Mouse (Mus musculus) adipocyte (in vitro differentiated cells): ENCODE measurements around the gene Pigk.
A peak's percentile ranks its signal among the peaks of the same experiment; 100 is the strongest.

Source experiments
- DNase-seq: peaks from one replicate; pipeline ENCODE4 v3.0.0-alpha.2; 2016; ENCODE audit warnings: low spot score

Pigk gene

GRCm38 (mm10) chr3:152942985-152943384 is 229.1 kb downstream of the Pigk start:
- DNase-seq: no peak

DNA sequence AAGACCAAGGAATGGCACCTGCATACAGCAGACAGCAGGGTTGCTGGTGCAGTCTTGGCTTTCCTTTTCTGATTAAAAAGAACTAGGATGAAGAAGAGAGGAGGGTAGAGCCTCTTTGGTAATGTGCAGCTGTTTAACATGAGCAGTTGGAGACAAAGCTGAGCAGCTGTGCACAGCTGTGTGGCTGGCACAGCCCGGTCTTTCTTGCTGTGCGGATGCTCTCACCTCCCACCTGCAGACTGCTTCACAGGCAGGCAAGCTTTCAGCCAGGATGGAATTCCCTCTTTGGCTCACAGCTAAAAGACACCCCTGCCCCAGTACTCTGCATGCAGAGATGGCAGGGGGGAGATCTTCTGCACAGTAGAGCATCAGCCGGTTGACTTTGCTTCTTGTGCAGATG is 230.9 kb downstream of the Pigk start:
- no peak for DNase-seq

DNA sequence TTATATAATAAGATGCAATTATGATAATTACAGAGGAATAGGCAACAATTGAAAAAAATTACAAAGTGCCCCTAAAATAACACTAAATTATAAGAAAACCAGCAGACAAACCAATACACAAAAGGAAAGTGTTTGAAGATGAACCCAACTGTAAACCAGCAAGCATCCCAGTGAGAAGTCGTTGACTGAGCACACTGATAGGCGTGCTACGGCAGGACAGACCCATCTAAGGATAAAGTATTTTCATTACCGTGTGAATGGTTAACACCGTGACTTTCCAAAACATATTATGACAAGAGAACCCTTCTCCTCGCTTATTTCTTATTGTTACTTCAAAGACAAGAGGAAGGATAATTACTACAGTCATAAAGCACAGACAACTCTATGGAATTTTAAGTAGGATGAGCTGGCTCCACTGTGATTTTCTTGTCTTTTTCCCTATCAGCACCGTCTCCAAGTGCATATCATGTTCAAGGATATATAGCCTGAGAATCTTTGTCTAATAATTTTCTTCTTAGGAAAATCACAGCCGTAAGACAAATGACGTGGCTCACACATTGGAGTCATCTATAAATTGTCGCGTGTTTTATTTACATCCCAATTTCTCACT is 233.2 kb downstream of the Pigk start:
- no peak for DNase-seq

- DNase-seq: no peak
These were observed 234.7 kb downstream of the Pigk start for GRCm38 (mm10) chr3:152948556-152948955.

- DNase-seq: no peak
These were observed 235.4 kb downstream of the Pigk start for GRCm38 (mm10) chr3:152949233-152949777.

DNA sequence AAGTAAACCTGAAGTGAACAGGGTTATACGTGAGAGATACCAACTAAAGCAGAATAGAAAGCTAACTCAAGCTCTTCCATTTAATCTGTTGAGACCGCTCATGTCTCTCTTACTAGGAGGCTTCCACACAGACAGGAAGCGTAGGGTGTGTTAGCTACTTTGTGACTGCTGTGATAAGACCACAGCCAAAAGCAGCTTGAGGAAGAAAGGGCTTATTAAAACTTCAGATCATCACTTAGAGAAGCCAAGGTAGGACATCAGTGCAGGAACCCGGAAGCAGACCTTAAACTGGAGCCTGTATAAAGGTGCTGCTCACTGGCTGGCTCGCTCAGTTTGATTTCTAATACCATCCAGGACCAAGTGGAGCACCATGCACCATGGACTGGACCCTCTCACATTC is 236.4 kb downstream of the Pigk start:
- no peak for DNase-seq

DNA sequence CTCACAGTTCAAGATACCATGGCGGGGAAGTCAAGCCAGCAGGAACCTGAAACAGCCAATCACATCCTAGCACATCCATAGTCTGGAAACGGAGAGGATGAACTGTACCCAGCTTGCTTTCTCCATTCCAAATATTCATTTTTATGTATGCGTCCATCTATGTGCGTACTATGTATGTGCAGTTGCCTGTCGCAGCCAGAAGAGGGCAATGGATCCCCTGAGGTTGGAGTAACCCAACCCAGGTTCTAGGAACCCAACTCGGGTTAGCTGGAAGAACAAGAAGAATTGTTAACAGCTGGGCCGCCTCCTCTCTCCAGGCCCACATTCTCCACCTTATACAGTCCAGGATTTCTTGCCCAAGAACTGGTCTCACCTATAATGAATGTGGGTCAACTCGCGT is 237.0 kb downstream of the Pigk start:
- no peak for DNase-seq

DNA sequence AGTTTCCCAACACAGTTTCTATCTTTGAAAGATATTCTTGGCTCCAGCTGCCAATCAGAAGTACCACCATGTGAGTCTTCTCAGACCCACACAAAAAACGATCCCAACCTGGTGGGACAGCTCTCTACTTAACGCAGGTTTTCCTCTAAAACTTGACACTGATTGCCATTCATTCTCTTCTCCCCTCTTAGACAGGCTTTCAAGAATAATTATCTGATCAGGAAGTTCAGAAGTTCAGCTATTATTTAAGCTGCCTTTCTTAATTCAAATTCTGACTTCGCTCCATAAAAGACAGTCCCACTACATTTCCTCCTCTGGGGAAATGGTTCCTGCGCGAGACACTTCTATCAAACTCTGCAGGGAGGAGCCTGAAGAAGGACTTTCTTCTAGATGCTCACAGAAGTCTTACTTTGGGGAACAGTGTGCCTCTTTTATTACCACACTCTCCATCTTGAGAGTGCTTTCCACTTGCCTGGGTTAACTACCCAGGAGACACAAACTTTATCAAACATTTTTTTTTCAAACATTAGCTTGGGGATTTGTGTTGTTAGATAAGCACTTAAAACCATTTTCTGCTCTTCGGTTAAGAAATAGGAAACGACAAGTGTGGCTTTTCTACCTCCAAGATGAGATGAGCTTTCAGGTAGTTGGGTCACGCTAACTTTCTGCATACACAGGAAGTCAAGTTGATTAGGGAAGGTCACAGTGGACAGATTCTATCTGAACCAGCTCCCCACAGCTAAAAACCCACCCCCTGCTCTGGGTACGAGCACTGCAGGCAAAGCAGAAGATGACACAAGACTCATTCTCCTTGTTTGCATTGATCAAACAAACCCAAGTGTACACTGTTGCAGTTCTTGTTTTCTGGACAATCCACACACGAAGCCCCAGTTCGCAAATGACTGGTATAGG is 238.0 kb downstream of the Pigk start:
- no peak for DNase-seq

- DNase-seq: no peak
These were observed 242.1 kb downstream of the Pigk start for GRCm38 (mm10) chr3:152956038-152956437.

DNA sequence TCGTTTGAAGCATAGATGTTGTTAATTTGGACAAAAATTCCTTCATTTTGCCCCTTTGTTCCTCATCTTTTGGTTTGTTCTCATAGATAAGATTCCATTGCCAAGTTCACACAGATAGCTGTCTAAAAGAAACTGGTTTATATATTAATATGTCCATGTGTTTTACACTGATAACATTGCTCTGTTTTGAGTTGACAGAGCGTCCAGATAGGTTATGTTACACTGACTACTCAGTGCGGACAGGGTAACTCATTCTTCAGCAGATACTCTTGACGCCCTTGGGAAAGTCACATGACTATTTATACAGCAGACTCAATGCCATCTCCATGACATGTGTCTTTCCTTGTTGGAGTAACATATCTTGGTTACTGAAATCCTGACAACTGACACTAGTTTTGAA is 242.9 kb downstream of the Pigk start:
- DNase-seq: no peak

DNA sequence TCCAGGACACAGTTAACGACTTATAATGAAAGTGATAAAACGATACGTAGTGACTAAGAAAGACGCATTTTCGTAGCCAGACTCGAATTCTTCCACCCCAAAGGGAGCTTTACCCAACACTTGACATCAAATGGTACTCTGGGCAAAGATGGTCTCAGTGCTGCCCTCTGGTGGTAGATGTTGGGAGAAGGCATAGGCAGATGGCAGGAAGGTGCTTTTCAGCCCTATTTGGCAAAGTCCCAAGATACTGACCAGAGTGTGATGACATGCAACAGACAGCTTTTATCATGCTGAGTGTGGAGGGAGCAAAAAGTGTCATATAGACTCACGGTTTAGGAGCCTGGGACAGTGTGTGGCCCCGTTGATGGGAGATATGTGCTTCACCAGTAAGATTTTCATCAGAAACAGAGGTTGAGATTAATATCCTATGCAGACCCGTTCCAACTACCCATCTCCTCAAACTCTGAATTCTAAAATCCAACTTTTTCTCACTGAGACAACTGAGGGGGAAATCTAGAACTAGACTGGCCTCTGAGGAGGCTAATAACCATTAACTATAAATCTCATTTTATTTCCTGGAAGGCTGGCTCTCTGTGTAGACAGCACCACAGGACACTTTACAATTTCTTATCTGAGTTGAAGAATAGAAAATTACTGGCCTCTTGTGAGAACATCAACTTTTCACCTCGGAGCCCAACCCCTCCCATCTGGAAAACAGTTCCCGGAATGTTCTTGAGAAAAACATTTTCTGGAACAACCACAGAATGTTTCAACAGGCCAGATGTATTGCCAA is 244.7 kb downstream of the Pigk start:
- peak; percentile 48 for DNase-seq

GRCm38 (mm10) chr3:152961855-152962376 is 248.0 kb downstream of the Pigk start:
- no peak for DNase-seq

DNA sequence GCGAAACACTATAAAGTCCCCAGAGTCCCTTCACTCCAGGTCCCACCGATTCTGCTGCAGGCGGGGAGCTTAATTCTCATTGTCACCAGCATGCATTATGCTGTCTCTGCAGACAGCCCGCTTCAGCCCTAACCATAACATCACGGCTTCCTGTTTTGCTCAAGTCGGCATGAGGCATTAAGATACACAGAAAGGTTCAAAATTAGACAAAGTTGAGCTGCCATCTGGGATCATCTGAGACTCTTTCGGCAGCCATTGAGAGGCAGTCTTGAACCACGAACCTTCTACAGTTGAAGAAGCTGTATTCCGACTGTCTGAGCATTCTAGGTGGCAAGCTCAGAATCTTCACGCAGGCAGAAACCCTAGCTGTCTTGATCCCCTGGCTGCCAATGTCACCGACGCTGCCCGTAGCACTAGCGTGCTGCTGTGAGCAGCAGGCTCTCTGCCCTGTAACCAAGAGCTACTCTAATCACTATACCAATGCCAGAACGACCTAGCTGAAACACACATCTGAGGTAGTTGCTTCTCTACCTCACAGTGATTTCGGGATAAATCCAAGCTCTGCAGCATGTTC is 256.0 kb downstream of the Pigk start:
- DNase-seq: no peak

DNA sequence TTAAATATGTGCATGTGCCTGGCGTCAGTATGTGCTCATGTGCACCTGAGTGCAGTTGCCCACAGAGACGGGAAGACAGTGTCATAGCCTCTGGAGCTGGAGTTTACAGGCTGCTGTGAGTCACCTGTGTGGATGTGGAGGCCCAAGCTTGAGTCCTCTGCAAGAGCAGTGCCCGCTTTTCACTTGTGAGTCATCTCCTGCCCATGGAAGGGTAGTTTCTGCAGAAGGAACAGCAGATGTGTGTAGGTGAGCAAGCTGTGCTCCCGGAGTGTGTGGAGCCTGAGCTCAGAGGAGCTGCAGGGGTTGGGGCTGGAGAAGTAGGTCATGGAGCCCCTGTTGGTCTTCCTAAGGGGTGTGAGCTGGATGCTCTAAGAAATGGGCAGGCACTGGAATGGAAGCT is 257.5 kb downstream of the Pigk start:
- no peak for DNase-seq

GRCm38 (mm10) chr3:152979481-152980092 is 265.7 kb downstream of the Pigk start:
- no peak for DNase-seq

DNA sequence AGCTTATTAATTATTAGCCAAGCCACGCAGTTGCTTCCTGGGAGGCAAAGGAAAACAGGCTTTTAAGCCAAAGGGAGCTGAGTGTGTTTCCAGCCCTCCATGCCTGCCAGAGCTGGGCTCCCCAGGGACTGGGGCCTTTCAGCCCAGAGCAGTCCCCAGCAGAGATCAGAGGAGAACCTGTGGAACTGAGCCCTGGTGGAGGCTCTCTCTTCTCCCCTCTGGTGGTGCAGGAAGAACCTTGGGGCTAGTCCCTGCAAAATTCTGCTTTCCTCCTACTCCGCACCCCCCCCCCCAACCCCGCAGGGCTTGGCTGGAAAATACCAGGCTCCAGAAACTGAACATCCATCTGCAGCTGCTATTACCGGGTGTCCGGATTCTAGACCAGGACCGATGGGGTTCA is 266.5 kb downstream of the Pigk start:
- no peak for DNase-seq

- DNase-seq: no peak
These were observed 267.4 kb downstream of the Pigk start for GRCm38 (mm10) chr3:152980978-152981974.

- DNase-seq: no peak
These were observed 268.1 kb downstream of the Pigk start, which contains the start of gene St6galnac5 for GRCm38 (mm10) chr3:152981988-152982387. St6galnac5 (minus strand) TSS chr3:152982246.

GRCm38 (mm10) chr3:152990787-152991186 is 276.9 kb downstream of the Pigk start:
- no peak for DNase-seq

DNA sequence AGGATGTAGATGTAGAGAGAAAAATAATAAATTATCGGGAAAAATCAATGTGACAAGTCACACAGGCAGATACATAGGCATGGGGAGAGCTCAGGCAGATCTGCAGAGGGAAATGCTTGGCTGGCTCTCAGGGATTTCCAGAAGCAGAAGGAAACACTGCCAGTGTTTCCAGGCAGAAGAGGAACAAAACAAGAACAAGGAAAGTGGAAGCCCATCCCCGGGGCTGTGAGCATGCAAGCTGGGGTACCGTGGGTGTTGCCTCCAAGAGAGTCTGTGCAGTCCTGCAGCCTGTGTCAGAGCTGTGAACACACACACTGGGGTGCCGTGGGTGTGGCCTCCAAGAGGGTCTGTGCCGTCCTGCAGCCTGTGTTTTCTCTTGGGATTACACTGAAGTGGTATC is 279.7 kb downstream of the Pigk start:
- DNase-seq: no peak
